Mouse (Mus musculus) neutrophil, adult 5-6 weeks (primary cell): Measurements from ENCODE around the gene Baiap2l1. TPM values are rescaled to one million over a fixed set of nuclear protein-coding genes. Genes with fewer than 3 reads are reported as not detected.
A peak's percentile ranks its signal among the peaks of the same experiment; 100 is the strongest.

Experiments
- ATAC-seq: fragments of 151-379, 151-347 bp; 2 replicates; pipeline ENCODE4 v1.8.0; 2017; ENCODE audit warnings: mild to moderate bottlenecking, moderate TSS enrichment; ENCODE audit not compliant: insufficient number of reproducible peaks, poor library complexity, low FRiP score, severe bottlenecking; ENCODE audit errors: extremely low read depth
- total RNA-seq: library from RNA; stranded (forward); fragments of 200-1000 nt; gene quantifications from 2 replicates; pipeline ENCODE4 v1.2.3, GENCODE M21; 2017

The Baiap2l1 gene
- total RNA-seq, 1 experiment from 2014 or later = not detected

- ATAC-seq = no peak
Observed at GRCm38 (mm10) chr5:144295357-144295756, 62.6 kb downstream of the Baiap2l1 start.

- ATAC-seq = no peak
Observed at GRCm38 (mm10) chr5:144294908-144295307, 63.0 kb downstream of the Baiap2l1 start.

GRCm38 (mm10) chr5:144289769-144290440 lies 68.0 kb downstream of the Baiap2l1 start:
- no peak for ATAC-seq

GRCm38 (mm10) chr5:144288391-144288790 lies 69.5 kb downstream of the Baiap2l1 start:
- ATAC-seq = no peak

GRCm38 (mm10) chr5:144287267-144287820 lies 70.6 kb downstream of the Baiap2l1 start:
- ATAC-seq = no peak

- no peak for ATAC-seq
Observed at GRCm38 (mm10) chr5:144286591-144287266, 71.2 kb downstream of the Baiap2l1 start.

GRCm38 (mm10) chr5:144284599-144284998 lies 73.3 kb downstream of the Baiap2l1 start:
- no peak for ATAC-seq

GRCm38 (mm10) chr5:144283551-144284031 lies 74.3 kb downstream of the Baiap2l1 start:
- ATAC-seq = peak; percentile 88

GRCm38 (mm10) chr5:144282470-144283260 lies 75.2 kb downstream of the Baiap2l1 start:
- ATAC-seq = no peak

- no peak for ATAC-seq
Observed at GRCm38 (mm10) chr5:144279926-144280325, 78.0 kb downstream of the Baiap2l1 start.

- no peak for ATAC-seq
Observed at GRCm38 (mm10) chr5:144279081-144279541, 78.8 kb downstream of the Baiap2l1 start.

GRCm38 (mm10) chr5:144278374-144278960 lies 79.4 kb downstream of the Baiap2l1 start:
- no peak for ATAC-seq

- peak; percentile 89 for ATAC-seq
Observed at GRCm38 (mm10) chr5:144276898-144277630, 80.8 kb downstream of the Baiap2l1 start.

- no peak for ATAC-seq
Observed at GRCm38 (mm10) chr5:144274904-144275303, 83.0 kb downstream of the Baiap2l1 start.

GRCm38 (mm10) chr5:144271772-144272171 lies 86.1 kb downstream of the Baiap2l1 start:
- no peak for ATAC-seq

GRCm38 (mm10) chr5:144271118-144271517 lies 86.8 kb downstream of the Baiap2l1 start:
- ATAC-seq = no peak

- ATAC-seq = no peak
Observed at GRCm38 (mm10) chr5:144270420-144270819, 87.5 kb downstream of the Baiap2l1 start.

GRCm38 (mm10) chr5:144269926-144270325 lies 88.0 kb downstream of the Baiap2l1 start:
- ATAC-seq = no peak
